Mouse (Mus musculus) CH12.LX (cell line): ENCODE data around the gene Bmpr1a. TPM values are rescaled to one million over a fixed set of nuclear protein-coding genes. Genes with fewer than 3 reads are reported as not detected.

ENCODE experiments used
- DNase-seq: peaks from one replicate; pipeline ENCODE4 v3.0.0-alpha.2; 2013; ENCODE audit errors: extremely low read depth
- H3K27ac ChIP-seq: 2 replicates; pipeline ENCODE4 v1.5.1; 2012; ENCODE audit warnings: low read depth, mild to moderate bottlenecking, control low read depth, moderate library complexity; ENCODE audit not compliant: insufficient read depth
- H3K27me3 ChIP-seq: replicated peaks from 2 replicates; pipeline ENCODE3; 2012; ENCODE audit warnings: inconsistent platforms
- H3K36me3 ChIP-seq, 2 experiments: replicated peaks in 1 of 2; 2 replicates each; pipeline versions ENCODE3 to v1.6.1; 2012; ENCODE audit warnings: inconsistent platforms in 1 of 2, low read length in 1 of 2, mild to moderate bottlenecking in 1 of 2, mixed read lengths in 1 of 2, moderate library complexity in 1 of 2; ENCODE audit not compliant: control insufficient read depth in 1 of 2, insufficient read depth in 1 of 2
- H3K4me1 ChIP-seq, 2 experiments: 2 replicates each; pipeline ENCODE4 v1.6.1; 2012; ENCODE audit warnings: inconsistent platforms in 1 of 2, moderate library complexity in 1 of 2; ENCODE audit not compliant: insufficient read depth in 2 of 2, control insufficient read depth in 1 of 2
- H3K4me2 ChIP-seq: 2 replicates; pipeline ENCODE4 v1.6.1; 2012; ENCODE audit warnings: low read depth, mild to moderate bottlenecking, control low read depth; ENCODE audit not compliant: poor library complexity, insufficient read depth, severe bottlenecking
- H3K4me3 ChIP-seq, 3 experiments: fragments of 150-350 bp in 1 of 3; sonication (generic) in 1 of 3; replicated peaks in 1 of 3; 2 replicates each; pipeline versions ENCODE3 to v1.5.1; 2011 to 2012; ENCODE audit warnings: low read depth in 2 of 3, low read length in 2 of 3, mild to moderate bottlenecking in 2 of 3, moderate library complexity in 2 of 3, control low read depth in 1 of 3, improper control_type of control experiment in 1 of 3, inconsistent platforms in 1 of 3, mixed read lengths in 1 of 3; ENCODE audit not compliant: poor library complexity in 1 of 3
- H3K79me2 ChIP-seq: replicated peaks from 2 replicates; pipeline ENCODE4 v1.6.1; 2012; ENCODE audit warnings: mild to moderate bottlenecking, moderate library complexity; ENCODE audit not compliant: control insufficient read depth, poor library complexity, insufficient read depth, severe bottlenecking; ENCODE audit errors: extremely low read depth
- H3K9ac ChIP-seq: 2 replicates; pipeline ENCODE4 v1.6.1; 2012; ENCODE audit warnings: low read depth, mild to moderate bottlenecking, control low read depth, moderate library complexity; ENCODE audit not compliant: insufficient read depth
- H3K9me3 ChIP-seq: replicated peaks from 2 replicates; pipeline ENCODE3; 2012; ENCODE audit warnings: low read length, inconsistent platforms, mixed read lengths
- BHLHE40 ChIP-seq: IDR thresholded peaks from 2 replicates; pipeline ENCODE4 v1.6.1; 2011; ENCODE audit warnings: mild to moderate bottlenecking, low read depth, low read length, improper control_type of control experiment
- CHD1 ChIP-seq: IDR thresholded peaks from 2 replicates; pipeline ENCODE4 v1.6.1; 2012; ENCODE audit warnings: low read depth, low read length, improper control_type of control experiment, inconsistent platforms
- CHD2 ChIP-seq: IDR thresholded peaks from 2 replicates; pipeline ENCODE4 v1.6.1; 2011; ENCODE audit warnings: low read length, improper control_type of control experiment
- CTCF ChIP-seq, 2 experiments: IDR thresholded peaks in 1 of 2; conservative IDR thresholded peaks in 1 of 2; 2 replicates each; pipeline ENCODE4 v1.5.1; 2011 to 2012; ENCODE audit warnings: low read depth in 2 of 2, low read length in 2 of 2, improper control_type of control experiment in 1 of 2, inconsistent platforms in 1 of 2, mild to moderate bottlenecking in 1 of 2, moderate library complexity in 1 of 2
- ELF1 ChIP-seq: IDR thresholded peaks from 2 replicates; pipeline ENCODE4 v1.6.1; 2014; ENCODE audit warnings: low read depth, mild to moderate bottlenecking, inconsistent platforms, low read length, improper control_type of control experiment
- EP300 ChIP-seq: IDR thresholded peaks from 2 replicates; pipeline ENCODE4 v1.6.1; 2011; ENCODE audit warnings: low read length, improper control_type of control experiment
- ETS1 ChIP-seq: conservative IDR thresholded peaks from 2 replicates; pipeline ENCODE4 v1.6.1; 2012; ENCODE audit warnings: low read depth, mild to moderate bottlenecking, inconsistent platforms, low read length, improper control_type of control experiment, moderate library complexity
- GABPA ChIP-seq: IDR thresholded peaks from 2 replicates; pipeline ENCODE4 v1.6.1; 2012; ENCODE audit warnings: low read depth, low read length, improper control_type of control experiment, inconsistent platforms; ENCODE audit not compliant: insufficient replicate concordance
- IRF4 ChIP-seq: IDR thresholded peaks from 2 replicates; pipeline ENCODE4 v1.6.1; 2014; ENCODE audit warnings: low read depth, mild to moderate bottlenecking, inconsistent platforms, low read length, improper control_type of control experiment
- JUN ChIP-seq: IDR thresholded peaks from 2 replicates; pipeline ENCODE4 v1.6.1; 2011; ENCODE audit warnings: low read depth, mild to moderate bottlenecking, low read length, improper control_type of control experiment, moderate library complexity; ENCODE audit not compliant: insufficient read depth
- JUND ChIP-seq: conservative IDR thresholded peaks from 2 replicates; pipeline ENCODE4 v1.6.1; 2011; ENCODE audit warnings: low read depth, low read length, improper control_type of control experiment
- MAFK ChIP-seq: IDR thresholded peaks from 2 replicates; pipeline ENCODE4 v1.6.1; 2011; ENCODE audit warnings: low read length, improper control_type of control experiment; ENCODE audit not compliant: insufficient replicate concordance
- MAZ ChIP-seq: IDR thresholded peaks from 2 replicates; pipeline ENCODE4 v1.6.1; 2012; ENCODE audit warnings: low read depth, mild to moderate bottlenecking, inconsistent platforms, low read length, improper control_type of control experiment, moderate library complexity
- MEF2A ChIP-seq: IDR thresholded peaks from 2 replicates; pipeline ENCODE4 v1.6.1; 2014; ENCODE audit warnings: low read depth, mild to moderate bottlenecking, inconsistent platforms, low read length, improper control_type of control experiment, borderline replicate concordance
- MXI1 ChIP-seq: IDR thresholded peaks from 2 replicates; pipeline ENCODE4 v1.6.1; 2011; ENCODE audit warnings: mild to moderate bottlenecking, low read depth, low read length, improper control_type of control experiment
- MYC ChIP-seq: IDR thresholded peaks from 2 replicates; pipeline ENCODE4 v1.6.1; 2011; ENCODE audit warnings: low read depth, mild to moderate bottlenecking, improper control_type of control experiment, low read length
- NELFE ChIP-seq: IDR thresholded peaks from 2 replicates; pipeline ENCODE4 v1.6.1; 2011; ENCODE audit warnings: low read depth, low read length, improper control_type of control experiment
- NRF1 ChIP-seq: IDR thresholded peaks from 2 replicates; pipeline ENCODE4 v1.6.1; 2014; ENCODE audit warnings: low read depth, mild to moderate bottlenecking, inconsistent platforms, low read length, improper control_type of control experiment, moderate library complexity
- POLR2A ChIP-seq: IDR thresholded peaks from 2 replicates; pipeline ENCODE4 v1.6.1; 2011; ENCODE audit warnings: low read depth, mild to moderate bottlenecking, improper control_type of control experiment, low read length
- POLR2AphosphoS2 ChIP-seq: IDR thresholded peaks from 2 replicates; pipeline ENCODE4 v1.6.1; 2011; ENCODE audit warnings: low read depth, low read length, improper control_type of control experiment
- RAD21 ChIP-seq: IDR thresholded peaks from 2 replicates; pipeline ENCODE4 v1.6.1; 2011; ENCODE audit warnings: low read depth, mild to moderate bottlenecking, low read length, improper control_type of control experiment, moderate library complexity
- RCOR1 ChIP-seq: conservative IDR thresholded peaks from 2 replicates; pipeline ENCODE4 v1.6.1; 2012; ENCODE audit warnings: low read depth, mild to moderate bottlenecking, inconsistent platforms, low read length, improper control_type of control experiment
- TBP ChIP-seq: conservative IDR thresholded peaks from 2 replicates; pipeline ENCODE4 v1.6.1; 2011; ENCODE audit warnings: low read depth, low read length, improper control_type of control experiment
- TCF12 ChIP-seq: IDR thresholded peaks from 2 replicates; pipeline ENCODE4 v1.6.1; 2014; ENCODE audit warnings: low read depth, mild to moderate bottlenecking, inconsistent platforms, low read length, improper control_type of control experiment
- UBTF ChIP-seq: IDR thresholded peaks from 2 replicates; pipeline ENCODE4 v1.6.1; 2012; ENCODE audit warnings: low read depth, mild to moderate bottlenecking, inconsistent platforms, low read length, improper control_type of control experiment, moderate library complexity
- USF2 ChIP-seq: conservative IDR thresholded peaks from 2 replicates; pipeline ENCODE4 v1.6.1; 2011; ENCODE audit warnings: low read depth, low read length, improper control_type of control experiment
- ZC3H11A ChIP-seq: IDR thresholded peaks from 2 replicates; pipeline ENCODE4 v1.6.1; 2012; ENCODE audit warnings: low read depth, mild to moderate bottlenecking, inconsistent platforms, low read length, improper control_type of control experiment
- ZKSCAN1 ChIP-seq: IDR thresholded peaks from 2 replicates; pipeline ENCODE4 v1.6.1; 2012; ENCODE audit warnings: low read depth, inconsistent platforms, low read length, improper control_type of control experiment, borderline replicate concordance
- ZMIZ1 ChIP-seq: IDR thresholded peaks from 2 replicates; pipeline ENCODE4 v1.6.1; 2012; ENCODE audit warnings: low read depth, mild to moderate bottlenecking, inconsistent platforms, low read length, improper control_type of control experiment
- dilution Hi-C: fragments of 300-500 bp; cut with MboI; formaldehyde crosslinking; loops from 2 replicates; pipeline ENCODE4 v1.14.3; 2020; ENCODE audit warnings: low sequenced_read_pairs; ENCODE audit not compliant: extremely low pct_unique_long_range_greater_than_20kb, extremely low pct_ligation_motif_present
- in situ Hi-C: fragments of 300-500 bp; cut with MboI; formaldehyde crosslinking; loops from 3 replicates; pipeline ENCODE4 v1.14.3; 2019; ENCODE audit warnings: low sequenced_read_pairs, low pct_ligation_motif_present, low pct_unique_long_range_greater_than_20kb, mixed read lengths
- polyA plus RNA-seq: library from polyadenylated mRNA; unstranded; fragments of >175 nt; gene quantifications from 2 replicates; pipeline ENCODE4 v1.2.1, GENCODE M21; 2012; ENCODE audit warnings: low read depth; ENCODE audit not compliant: insufficient read length
- total RNA-seq, 2 experiments: library from RNA; depleted of rRNA; stranded (reverse); fragments of 300-350 nt in 1 of 2; fragments of >200 nt in 1 of 2; gene quantifications; 2 replicates each; pipeline ENCODE4 v1.2.3; 2012 to 2014

Bmpr1a gene
- total and polyA plus RNA-seq, 3 experiments, result 26.2 to 46.7 (median 30.1) TPM

GRCm38 (mm10) chr14:34503759-34504158 lies 618 bp upstream of the Bmpr1a start:
- peaks cover 34% of the 10 kb centered on the region for H3K79me2 ChIP-seq
- peak overlapping the region; percentile 82; the same call in 1 of the 2 replicates for H3K9ac ChIP-seq
- H3K4me1 ChIP-seq, result peaks cover 6 to 40% of the 10 kb centered on the region in 2 experiments
- no peaks in the 10 kb centered on the region for H3K9me3 ChIP-seq
- H3K27me3 ChIP-seq, result no peaks in the 10 kb centered on the region
- peak overlapping the region in 2 of 3 experiments; percentile 84 to 93 for H3K4me3 ChIP-seq
- in situ Hi-C loops (loop anchor here (5.0 kb wide), 1 partner anchor 44 kb away; no protein-coding TSS in a partner anchor), dilution Hi-C loops (no loop called here)
- H3K36me3 ChIP-seq, result no peaks in the 10 kb centered on the region
- H3K27ac ChIP-seq, result no peak overlapping the region
- TF ChIP-seq GABPA (no peak), JUND (no peak), EP300 (no peak), NELFE (no peak), BHLHE40 (no peak), CHD2 (no peak), RAD21 (no peak), CHD1 (no peak), USF2 (no peak), MYC (no peak), POLR2A (no peak), ETS1 (no peak), ELF1 (no peak), RCOR1 (no peak), IRF4 (no peak), UBTF (no peak), MAZ (no peak), MEF2A (no peak), MXI1 (no peak), CTCF (conservative IDR thresholded peaks at IDR 0.05 in 1 of 2, IDR thresholded peaks at IDR 0.05 in 1 of 2; ENCODE audit: low read depth in 2 of 2, low read length in 2 of 2) (no peak)
- peak overlapping the region; percentile 79 for H3K4me2 ChIP-seq
- no peak for DNase-seq

- peak overlapping the region; percentile 84 for H3K9ac ChIP-seq
- no peaks in the 10 kb centered on the region for H3K9me3 ChIP-seq
- dilution Hi-C loops, result no loop called here
- peak overlapping the region; percentile 51 for H3K4me2 ChIP-seq
- H3K4me1 ChIP-seq, result peaks cover 0 to 40% of the 10 kb centered on the region in 2 experiments; a peak in 3 of 4 replicates
- DNase-seq, result peak; percentile 74
- H3K36me3 ChIP-seq, result no peaks in the 10 kb centered on the region
- H3K79me2 ChIP-seq, result peaks cover 41% of the 10 kb centered on the region
- H3K27ac ChIP-seq, result peak overlapping the region; percentile 77
- in situ Hi-C loops, result loop anchor here (5.0 kb wide), 1 partner anchor 45 kb away; no protein-coding TSS in a partner anchor
- no peaks in the 10 kb centered on the region for H3K27me3 ChIP-seq
- peak overlapping the region; percentile 87 to 93 (median 92) for H3K4me3 ChIP-seq
- TF ChIP-seq MXI1 (0 out of 2 replicates have a peak, but pooled peaks have one; percentile 38), IRF4 (peak; percentile 66), JUND (no peak), CHD1 (no peak), ZC3H11A (no peak), ZMIZ1 (no peak; the same call in 1 of the 2 replicates), CHD2 (peak; percentile 33; the same call in 1 of the 2 replicates), NRF1 (peak; percentile 75), ETS1 (no peak), TCF12 (peak; percentile 5; the same call in 1 of the 2 replicates), BHLHE40 (peak; percentile 60; the same call in 1 of the 2 replicates), ELF1 (peak; percentile 63), MAFK (no peak), POLR2AphosphoS2 (no peak), RAD21 (no peak), TBP (no peak), USF2 (no peak), JUN (no peak), ZKSCAN1 (no peak)
Observed at GRCm38 (mm10) chr14:34502475-34503324, 441 bp downstream of the Bmpr1a start.
